Mouse (Mus musculus) heart, adult 2 months (tissue): ENCODE measurements at regions not wholly inside any gene's neighbourhood (a gene's known extent, or its start where the extent isn't known, plus 50 kb on each side); places are given as distances from the start of the nearest gene placed in this dataset.

Experiments used
- CTCF ChIP-seq: fragments of 200-600 bp; IDR thresholded peaks from 2 replicates; pipeline ENCODE4 v1.8.1; 2022; ENCODE audit warnings: antibody characterized with exemption, mild to moderate bottlenecking, moderate library complexity
- POLR2A ChIP-seq: fragments of 200-500 bp; IDR thresholded peaks from 2 replicates; pipeline ENCODE4 v1.6.1; 2011; ENCODE audit warnings: mild to moderate bottlenecking, low read depth, low read length, control low read depth; ENCODE audit not compliant: insufficient read depth

DNA sequence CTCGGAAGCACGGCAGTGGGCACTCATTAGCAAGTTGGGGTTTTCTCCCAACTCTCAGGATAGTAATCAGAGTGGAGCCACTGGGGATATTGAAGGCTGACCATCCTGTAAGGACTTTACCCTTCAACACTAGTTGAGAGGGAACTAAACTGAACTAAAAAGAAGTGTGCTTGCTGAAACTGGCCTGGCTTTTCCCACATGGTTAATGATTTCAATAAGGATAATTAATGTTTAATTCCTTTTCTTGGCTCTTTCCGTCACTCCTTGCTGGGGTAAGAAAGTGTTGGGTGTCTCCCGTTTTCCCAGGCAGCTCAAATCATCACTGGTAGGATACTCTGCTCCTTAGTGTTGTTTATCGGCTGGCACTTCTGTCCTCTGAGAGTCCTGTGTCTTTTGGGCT is 290.3 kb upstream of the Rnaseh2b start:
- TF ChIP-seq POLR2A (no peak), CTCF (no peak)
